Mouse (Mus musculus): ENCODE measurements around the gene Nat8f4. TPM values are rescaled to one million over a fixed set of nuclear protein-coding genes. Genes with fewer than 3 reads are reported as not detected.
A peak's percentile ranks its signal among the peaks of the same experiment; 100 is the strongest.
"Not testable (repeated sequence)": the region's sequence is repeated elsewhere in the genome, so short reads cannot be mapped to it uniquely, and the experiment has no call there.

The Nat8f4 gene
- polyA plus RNA-seq, 1 experiment from 2014 or later = 1.7 TPM

- no peaks in the 10 kb centered on the region for H3K9me3 ChIP-seq (ENCODE audit: control insufficient read depth, low read length)
- no peak for ATAC-seq (ENCODE audit: low FRiP score, low TSS enrichment)
- no peak overlapping the region for H3K9ac ChIP-seq (ENCODE audit: low read length)
- no peaks in the 10 kb centered on the region for H3K36me3 ChIP-seq (ENCODE audit: control insufficient read depth, insufficient read depth, low read length)
- no peak overlapping the region for H3K4me3 ChIP-seq (ENCODE audit: low read depth, low read length)
- WGBS = 91% methylated on average over 2 of the region's 2 CpGs
- no peak for TF ChIP-seq EP300 (optimal IDR thresholded peaks at IDR 0.05)
- no peak for TF ChIP-seq CTCF (IDR thresholded peaks at IDR 0.05; ENCODE audit: low read depth)
- no peaks in the 10 kb centered on the region for H3K4me1 ChIP-seq (replicated peaks; ENCODE audit: control insufficient read depth, insufficient read depth)
- no peak for DNase-seq (ENCODE audit: low spot score)
- no peaks in the 10 kb centered on the region for H3K27me3 ChIP-seq (ENCODE audit: control insufficient read depth, insufficient read depth, low read length)
- no peak overlapping the region for H3K4me2 ChIP-seq (replicated peaks; ENCODE audit: low read depth)
- H3K27ac ChIP-seq (replicated peaks) = no peak overlapping the region
Observed at GRCm38 (mm10) chr6:85902303-85902702, 2.4 kb downstream of the Nat8f4 start.

DNA sequence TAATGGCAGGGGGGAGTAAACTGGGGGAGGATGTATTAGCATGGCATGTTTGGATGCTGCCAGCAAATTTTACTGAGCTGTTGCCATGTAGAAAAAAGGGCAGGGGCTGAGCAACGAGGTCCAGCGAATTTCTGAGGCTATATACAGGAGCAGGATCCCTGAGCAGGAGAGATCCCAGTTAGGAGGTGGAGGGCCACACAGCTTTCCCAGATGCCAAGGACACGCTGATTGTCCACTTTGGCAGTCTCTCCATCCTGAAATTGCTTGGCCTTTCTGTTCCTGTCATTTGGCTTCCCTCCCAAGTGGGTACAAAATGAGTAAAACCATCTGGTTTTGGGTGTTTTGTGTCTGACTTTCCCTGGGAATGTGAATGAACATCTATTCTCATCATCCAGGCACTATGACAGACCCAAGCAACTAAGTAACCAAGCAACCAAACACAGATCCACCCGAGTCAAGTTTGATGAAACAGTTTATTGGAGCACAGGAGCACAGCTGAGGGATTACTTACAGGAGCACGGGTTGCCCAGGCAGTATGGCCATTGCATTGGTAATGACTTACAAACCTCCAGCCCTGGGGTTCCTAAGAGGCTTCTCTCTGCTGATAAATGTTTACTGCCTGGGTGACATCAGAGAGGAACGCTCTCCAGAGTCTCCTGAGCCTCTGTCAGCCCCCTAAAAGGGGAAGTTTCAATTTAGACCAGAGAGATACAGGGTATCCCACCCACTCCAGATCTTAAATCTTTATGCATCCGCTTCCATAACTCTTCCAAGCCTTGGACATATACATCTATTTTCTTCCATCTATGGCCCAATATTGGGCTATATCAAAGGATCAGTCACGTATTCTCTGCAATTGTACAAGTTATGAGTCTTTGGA is 5.8 kb downstream of the Nat8f4 start:
- not testable (repeated sequence) for H3K27me3 ChIP-seq (ENCODE audit: control insufficient read depth, insufficient read depth, low read length); DNase-seq (ENCODE audit: low spot score); H3K4me1 ChIP-seq (replicated peaks; ENCODE audit: control insufficient read depth, insufficient read depth); H3K27ac ChIP-seq (replicated peaks); H3K36me3 ChIP-seq (ENCODE audit: control insufficient read depth, insufficient read depth, low read length); H3K4me3 ChIP-seq (ENCODE audit: low read depth, low read length); H3K9me3 ChIP-seq (ENCODE audit: control insufficient read depth, low read length); H3K9ac ChIP-seq (ENCODE audit: low read length); H3K4me2 ChIP-seq (replicated peaks; ENCODE audit: low read depth); ATAC-seq (ENCODE audit: low FRiP score, low TSS enrichment)
- 71% methylated on average over 6 of the region's 8 CpGs for WGBS

GRCm38 (mm10) chr6:85895061-85895648 is 9.5 kb downstream of the Nat8f4 start:
- peak; percentile 69 for TF ChIP-seq CTCF (IDR thresholded peaks at IDR 0.05; ENCODE audit: low read depth)
- not testable (repeated sequence) for H3K36me3 ChIP-seq (ENCODE audit: control insufficient read depth, insufficient read depth, low read length); H3K27me3 ChIP-seq (ENCODE audit: control insufficient read depth, insufficient read depth, low read length); DNase-seq (ENCODE audit: low spot score); H3K9me3 ChIP-seq (ENCODE audit: control insufficient read depth, low read length); H3K27ac ChIP-seq (replicated peaks); H3K4me1 ChIP-seq (replicated peaks; ENCODE audit: control insufficient read depth, insufficient read depth); H3K9ac ChIP-seq (ENCODE audit: low read length); H3K4me3 ChIP-seq (ENCODE audit: low read depth, low read length); H3K4me2 ChIP-seq (replicated peaks; ENCODE audit: low read depth)
- ATAC-seq (ENCODE audit: low FRiP score, low TSS enrichment) = 0 out of 2 replicates have a peak, but pooled peaks have one; percentile 51
- WGBS = 76% methylated on average over 25 of the region's 25 CpGs

DNA sequence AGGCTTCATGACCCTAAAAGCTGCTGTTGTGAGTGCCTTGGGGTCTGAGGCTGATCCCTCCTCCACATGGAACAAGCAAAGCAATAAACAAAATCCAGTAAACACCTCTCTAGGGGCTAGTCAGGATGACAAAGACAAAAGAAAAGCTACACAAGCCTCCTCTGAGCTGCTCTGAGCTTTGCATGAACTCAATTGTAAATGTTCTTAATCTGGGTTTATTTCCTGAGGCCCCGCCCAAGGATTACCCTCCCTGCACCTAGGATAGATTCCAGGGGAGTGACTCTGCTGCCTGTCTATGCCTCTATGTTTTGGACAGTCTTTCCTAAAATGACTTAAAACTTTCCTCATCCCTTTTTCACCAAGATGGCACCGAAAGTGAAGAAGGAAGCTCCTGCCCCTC is 15.7 kb downstream of the Nat8f4 start:
- no peak overlapping the region for H3K4me2 ChIP-seq (replicated peaks; ENCODE audit: low read depth)
- H3K27ac ChIP-seq (replicated peaks) = no peak overlapping the region
- no peak for ATAC-seq (ENCODE audit: low FRiP score, low TSS enrichment)
- H3K9ac ChIP-seq (ENCODE audit: low read length) = no peak overlapping the region
- no peaks in the 10 kb centered on the region for H3K9me3 ChIP-seq (ENCODE audit: control insufficient read depth, low read length)
- DNase-seq (ENCODE audit: low spot score) = no peak
- H3K36me3 ChIP-seq (ENCODE audit: control insufficient read depth, insufficient read depth, low read length) = no peaks in the 10 kb centered on the region
- WGBS = 89% methylated on average over 2 of the region's 2 CpGs
- TF ChIP-seq CTCF (IDR thresholded peaks at IDR 0.05; ENCODE audit: low read depth) (no peak), EP300 (optimal IDR thresholded peaks at IDR 0.05) (no peak)
- no peaks in the 10 kb centered on the region for H3K4me1 ChIP-seq (replicated peaks; ENCODE audit: control insufficient read depth, insufficient read depth)
- H3K4me3 ChIP-seq (ENCODE audit: low read depth, low read length) = no peak overlapping the region
- no peaks in the 10 kb centered on the region for H3K27me3 ChIP-seq (ENCODE audit: control insufficient read depth, insufficient read depth, low read length)

- H3K9me3 ChIP-seq (ENCODE audit: control insufficient read depth, low read length) = no peaks in the 10 kb centered on the region
- 78% methylated on average over 1 of the region's 1 CpGs for WGBS
- no peak for ATAC-seq (ENCODE audit: low FRiP score, low TSS enrichment)
- no peak overlapping the region for H3K9ac ChIP-seq (ENCODE audit: low read length)
- DNase-seq (ENCODE audit: low spot score) = no peak
- H3K27me3 ChIP-seq (ENCODE audit: control insufficient read depth, insufficient read depth, low read length) = no peaks in the 10 kb centered on the region
- no peak overlapping the region for H3K27ac ChIP-seq (replicated peaks)
- no peaks in the 10 kb centered on the region for H3K4me1 ChIP-seq (replicated peaks; ENCODE audit: control insufficient read depth, insufficient read depth)
- no peaks in the 10 kb centered on the region for H3K36me3 ChIP-seq (ENCODE audit: control insufficient read depth, insufficient read depth, low read length)
- no peak overlapping the region for H3K4me3 ChIP-seq (ENCODE audit: low read depth, low read length)
- TF ChIP-seq EP300 (optimal IDR thresholded peaks at IDR 0.05) = no peak
- no peak for TF ChIP-seq CTCF (IDR thresholded peaks at IDR 0.05; ENCODE audit: low read depth)
- no peak overlapping the region for H3K4me2 ChIP-seq (replicated peaks; ENCODE audit: low read depth)
Observed at GRCm38 (mm10) chr6:85884311-85884710, 20.4 kb downstream of the Nat8f4 start.

- H3K4me2 ChIP-seq (replicated peaks; ENCODE audit: low read depth); H3K9ac ChIP-seq (ENCODE audit: low read length); H3K27me3 ChIP-seq (ENCODE audit: control insufficient read depth, insufficient read depth, low read length); H3K27ac ChIP-seq (replicated peaks); H3K4me3 ChIP-seq (ENCODE audit: low read depth, low read length); H3K36me3 ChIP-seq (ENCODE audit: control insufficient read depth, insufficient read depth, low read length); H3K4me1 ChIP-seq (replicated peaks; ENCODE audit: control insufficient read depth, insufficient read depth); ATAC-seq (ENCODE audit: low FRiP score, low TSS enrichment); DNase-seq (ENCODE audit: low spot score); H3K9me3 ChIP-seq (ENCODE audit: control insufficient read depth, low read length): not testable (repeated sequence)
- WGBS = 92% methylated on average over 9 of the region's 9 CpGs
Observed at GRCm38 (mm10) chr6:85883246-85883645, 21.4 kb downstream of the Nat8f4 start.

DNA sequence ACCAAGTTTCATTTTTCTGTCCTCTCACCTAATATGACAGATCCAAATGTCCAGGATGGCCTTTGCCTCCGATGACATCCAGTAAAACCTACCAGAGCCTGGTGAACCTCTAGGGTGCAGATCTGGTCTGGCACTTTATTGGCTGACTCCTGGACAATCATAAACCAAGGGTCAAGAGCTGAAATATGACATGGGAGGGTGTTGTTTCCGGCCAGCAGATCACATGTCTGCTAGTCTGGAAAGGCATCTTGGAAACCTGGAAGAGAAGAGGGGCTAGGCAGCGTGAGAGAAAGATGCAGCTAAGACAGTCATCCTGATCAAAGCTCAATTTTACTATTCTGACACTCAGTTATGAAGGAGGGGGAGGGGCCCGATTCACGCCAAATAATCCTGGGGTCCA is 35.7 kb downstream of the Nat8f4 start, which contains the start of gene Nat8f2:
TSS of gene Nat8f2 (minus strand) at position 153 of the 400 bp plus-strand sequence.
- ATAC-seq (ENCODE audit: low FRiP score, low TSS enrichment); H3K4me3 ChIP-seq (ENCODE audit: low read depth, low read length): not testable (repeated sequence)

More for the DNA sequence above, 35.7 kb downstream of the Nat8f4 start, which contains the start of gene Nat8f2:
- H3K9me3 ChIP-seq (ENCODE audit: control insufficient read depth, low read length); H3K27ac ChIP-seq (replicated peaks); H3K9ac ChIP-seq (ENCODE audit: low read length); H3K4me1 ChIP-seq (replicated peaks; ENCODE audit: control insufficient read depth, insufficient read depth); H3K27me3 ChIP-seq (ENCODE audit: control insufficient read depth, insufficient read depth, low read length); H3K4me2 ChIP-seq (replicated peaks; ENCODE audit: low read depth); H3K36me3 ChIP-seq (ENCODE audit: control insufficient read depth, insufficient read depth, low read length); DNase-seq (ENCODE audit: low spot score): not testable (repeated sequence)
- 60% methylated on average over 5 of the region's 5 CpGs for WGBS

All from stomach, postnatal 0 days (tissue).